Mouse (Mus musculus) testis, adult 2 months (tissue): ENCODE results near the gene Eml1. TPM values are rescaled to one million over a fixed set of nuclear protein-coding genes. Genes with fewer than 3 reads are reported as not detected.
A peak's percentile ranks its signal among the peaks of the same experiment; 100 is the strongest.

Experiments
- H3K27ac ChIP-seq: fragments of 200-500 bp; 2 replicates; pipeline ENCODE4 v1.5.1; 2012; ENCODE audit warnings: low read depth, low read length; ENCODE audit not compliant: control insufficient read depth, insufficient read depth
- H3K27me3 ChIP-seq: fragments of 200-500 bp; 2 replicates; pipeline ENCODE4 v1.6.1; 2012; ENCODE audit warnings: mild to moderate bottlenecking, low read length, moderate library complexity; ENCODE audit not compliant: control insufficient read depth, insufficient read depth
- H3K36me3 ChIP-seq: fragments of 200-500 bp; 2 replicates; pipeline ENCODE4 v1.6.1; 2012; ENCODE audit warnings: mild to moderate bottlenecking, low read length; ENCODE audit not compliant: control insufficient read depth, insufficient read depth
- H3K4me1 ChIP-seq: fragments of 200-500 bp; 2 replicates; pipeline ENCODE4 v1.6.1; 2012; ENCODE audit warnings: low read length; ENCODE audit not compliant: control insufficient read depth, insufficient read depth
- H3K4me3 ChIP-seq: fragments of 200-500 bp; 2 replicates; pipeline ENCODE4 v1.5.1; 2012; ENCODE audit warnings: low read depth, mild to moderate bottlenecking, low read length, moderate library complexity, mixed read lengths; ENCODE audit not compliant: control insufficient read depth
- CTCF ChIP-seq: fragments of 200-500 bp; IDR thresholded peaks from 2 replicates; pipeline ENCODE4 v1.5.1; 2012; ENCODE audit warnings: low read depth, mild to moderate bottlenecking, inconsistent platforms, low read length, moderate library complexity; ENCODE audit not compliant: control insufficient read depth, insufficient read depth, insufficient replicate concordance
- POLR2A ChIP-seq: fragments of 200-500 bp; IDR thresholded peaks from 2 replicates; pipeline ENCODE4 v1.6.1; 2012; ENCODE audit warnings: low read depth, mild to moderate bottlenecking, inconsistent platforms, low read length, moderate library complexity; ENCODE audit not compliant: control insufficient read depth
- polyA plus RNA-seq: library from polyadenylated mRNA; depleted of rRNA; stranded (reverse); fragments of >200 nt; gene quantifications from 2 replicates; pipeline ENCODE4 v1.2.3, GENCODE M21; 2012

Gene Eml1
- polyA plus RNA-seq, 1 experiment: 4.0 TPM

DNA sequence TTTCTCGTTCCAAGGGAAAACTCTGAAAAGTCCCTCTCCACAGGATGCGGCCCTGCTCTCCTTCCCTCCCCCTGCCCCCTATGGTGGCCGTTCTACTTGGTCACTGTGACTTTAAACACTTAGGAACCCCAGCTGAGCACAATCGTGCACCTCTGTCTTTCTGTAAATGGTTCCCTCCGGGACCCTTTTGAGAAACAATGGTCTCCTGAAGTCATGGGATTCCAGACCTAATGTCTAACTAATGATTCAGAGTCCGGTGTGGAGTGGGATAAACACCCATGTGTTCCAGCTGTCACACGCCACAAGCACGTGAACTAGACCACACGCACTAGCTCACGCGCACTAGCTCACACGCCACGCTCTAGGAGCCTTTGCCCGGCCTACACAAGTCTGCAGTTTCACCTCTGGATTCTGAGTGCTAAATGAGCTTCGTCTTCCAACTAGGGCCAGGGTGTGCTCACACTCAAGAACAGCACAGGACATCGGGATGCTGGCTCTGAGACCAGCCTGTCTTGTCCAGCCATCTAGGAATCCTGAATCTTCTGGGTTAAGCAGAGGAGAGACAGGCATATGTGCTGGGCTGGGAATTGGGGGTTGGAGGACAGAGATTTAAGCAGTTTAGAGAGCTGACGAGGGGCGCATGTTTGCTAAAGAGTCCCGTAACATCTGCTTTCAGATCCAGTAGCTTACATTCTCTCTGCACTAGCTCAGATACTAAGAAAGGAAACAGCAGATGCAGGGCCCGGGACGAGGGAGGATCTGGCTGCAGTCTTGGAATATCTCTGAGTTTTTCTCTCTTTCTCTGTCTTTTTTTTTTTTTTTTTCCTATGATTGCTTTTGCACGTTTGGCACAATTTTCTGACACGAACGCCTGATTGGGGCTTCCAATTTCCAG is 65.5 kb downstream of the Eml1 start:
- no peak overlapping the region for H3K4me3 ChIP-seq
- no peaks in the 10 kb centered on the region for H3K27me3 ChIP-seq
- TF ChIP-seq CTCF (no peak), POLR2A (no peak)
- no peaks in the 10 kb centered on the region for H3K36me3 ChIP-seq
- H3K4me1 ChIP-seq: peaks cover 7% of the 10 kb centered on the region
- H3K27ac ChIP-seq: peak overlapping the region; percentile 50

DNA sequence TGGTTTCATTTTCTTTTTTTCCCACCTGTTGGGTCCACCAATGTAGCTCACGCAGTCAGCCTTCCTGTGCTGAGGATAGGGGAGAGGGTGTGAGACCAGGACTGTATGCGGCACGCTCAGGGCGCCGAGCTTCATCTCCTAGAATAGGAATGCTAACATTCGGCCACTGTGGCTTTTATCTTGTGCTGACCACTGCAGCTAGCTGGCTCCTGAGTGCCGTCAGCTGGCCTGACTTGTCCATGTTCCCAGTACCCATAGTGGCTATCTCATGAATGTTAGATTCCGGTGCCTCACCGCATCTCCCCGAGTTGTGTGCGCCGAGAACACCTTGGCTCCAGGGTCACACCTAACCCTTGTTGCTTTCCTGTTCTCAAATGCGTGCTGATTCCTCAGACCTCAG is 66.7 kb downstream of the Eml1 start:
- H3K4me3 ChIP-seq: no peak overlapping the region
- no peak overlapping the region for H3K27ac ChIP-seq
- H3K36me3 ChIP-seq: no peaks in the 10 kb centered on the region
- no peaks in the 10 kb centered on the region for H3K27me3 ChIP-seq
- H3K4me1 ChIP-seq: peaks cover 7% of the 10 kb centered on the region
- TF ChIP-seq POLR2A: no peak
- no peak for TF ChIP-seq CTCF

DNA sequence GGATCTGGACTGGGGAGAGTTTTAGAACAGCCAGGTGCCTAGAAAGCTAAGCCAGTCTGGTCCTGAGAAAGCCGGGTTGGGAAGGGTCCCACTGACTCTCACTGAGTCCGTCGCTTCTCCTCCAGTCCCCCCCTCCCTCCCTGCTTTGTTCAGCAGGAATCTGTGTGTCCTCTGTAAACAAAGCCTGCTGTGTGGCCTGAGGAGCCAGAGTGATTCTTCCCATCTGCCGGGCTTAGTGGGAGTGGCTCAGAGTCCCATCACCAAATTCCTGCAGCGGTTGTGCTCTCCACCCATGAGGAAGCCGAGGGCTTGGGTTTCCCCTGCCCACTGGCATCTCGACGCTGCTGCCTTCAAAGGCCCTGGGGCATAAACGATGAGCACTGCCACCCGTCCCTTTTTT is 72.5 kb downstream of the Eml1 start:
- TF ChIP-seq CTCF (no peak), POLR2A (no peak)
- no peak overlapping the region for H3K27ac ChIP-seq
- no peaks in the 10 kb centered on the region for H3K36me3 ChIP-seq
- H3K4me1 ChIP-seq: peaks cover 2% of the 10 kb centered on the region; the same call in 1 of the 2 replicates
- no peaks in the 10 kb centered on the region for H3K27me3 ChIP-seq
- no peak overlapping the region for H3K4me3 ChIP-seq

DNA sequence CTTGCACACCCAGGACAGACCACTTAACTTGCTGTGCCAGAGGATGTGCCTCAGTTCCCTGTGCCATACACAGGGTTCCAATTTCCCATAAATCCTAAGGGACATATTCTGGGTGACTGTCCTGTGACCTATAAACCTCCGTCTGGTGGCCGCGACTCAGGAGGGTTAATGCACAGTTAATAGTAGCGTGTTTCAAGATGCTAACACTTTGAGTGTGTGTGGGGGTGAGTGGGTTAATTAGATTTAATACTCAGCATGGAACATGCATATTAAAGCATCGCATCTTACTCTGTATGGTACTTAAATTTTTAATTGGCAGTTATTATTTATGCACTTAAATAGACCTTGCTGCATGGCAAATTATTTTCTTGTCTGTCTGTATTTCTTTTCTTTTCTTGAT is 73.0 kb downstream of the Eml1 start:
- Histone ChIP-seq H3K27ac (no peak overlapping the region), H3K36me3 (no peaks in the 10 kb centered on the region), H3K4me1 (peaks cover 2% of the 10 kb centered on the region; the same call in 1 of the 2 replicates), H3K4me3 (no peak overlapping the region), H3K27me3 (no peaks in the 10 kb centered on the region)
- TF ChIP-seq POLR2A (no peak), CTCF (no peak)

DNA sequence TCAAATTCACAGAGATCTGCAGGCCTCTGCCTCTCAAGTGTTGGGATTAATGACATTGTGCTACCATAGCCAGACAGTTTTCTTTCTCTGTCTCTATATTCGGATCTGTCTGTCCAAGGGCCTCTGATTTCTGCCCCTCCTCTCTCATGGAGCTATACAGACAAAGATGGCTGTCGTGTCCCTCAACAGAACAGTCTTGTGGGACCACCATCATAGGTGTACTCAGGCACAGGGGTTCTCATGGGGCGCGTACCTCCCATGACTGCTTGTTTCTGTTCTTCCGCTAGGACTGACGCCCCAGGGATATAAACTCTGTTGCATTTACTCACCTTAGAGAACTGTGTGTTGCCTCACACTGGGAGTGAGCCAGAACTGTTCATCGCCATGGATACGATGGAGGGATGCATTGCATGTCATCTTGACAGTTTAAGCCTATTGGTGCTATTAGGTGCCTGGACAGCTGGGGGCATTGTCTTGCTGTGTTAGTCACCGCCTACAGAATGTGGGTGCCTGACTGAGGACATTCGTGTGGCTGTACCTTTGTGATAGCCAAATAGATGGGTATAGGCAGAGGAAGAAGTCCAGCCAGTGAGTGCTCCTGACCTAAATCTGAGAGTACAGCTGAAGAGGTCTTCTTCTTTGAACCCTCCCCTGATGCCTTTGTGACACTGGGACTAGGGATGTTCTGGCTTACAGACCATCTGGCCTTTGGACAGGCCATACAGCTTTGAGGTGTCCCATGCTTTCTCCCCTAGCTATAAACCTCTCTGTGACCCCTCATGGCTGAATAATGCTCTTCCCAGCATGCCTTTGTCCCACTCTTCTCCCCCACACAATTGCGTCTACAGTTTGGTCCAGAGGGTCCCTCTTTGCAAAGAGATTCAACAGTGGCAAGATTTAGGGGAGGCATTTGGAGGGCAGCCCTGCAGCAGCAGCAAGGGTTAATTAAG is 73.7 kb downstream of the Eml1 start:
- H3K27ac ChIP-seq: no peak overlapping the region
- no peaks in the 10 kb centered on the region for H3K36me3 ChIP-seq
- H3K4me3 ChIP-seq: no peak overlapping the region
- peaks cover 2% of the 10 kb centered on the region; the same call in 1 of the 2 replicates for H3K4me1 ChIP-seq
- no peaks in the 10 kb centered on the region for H3K27me3 ChIP-seq
- TF ChIP-seq POLR2A (no peak), CTCF (no peak)

DNA sequence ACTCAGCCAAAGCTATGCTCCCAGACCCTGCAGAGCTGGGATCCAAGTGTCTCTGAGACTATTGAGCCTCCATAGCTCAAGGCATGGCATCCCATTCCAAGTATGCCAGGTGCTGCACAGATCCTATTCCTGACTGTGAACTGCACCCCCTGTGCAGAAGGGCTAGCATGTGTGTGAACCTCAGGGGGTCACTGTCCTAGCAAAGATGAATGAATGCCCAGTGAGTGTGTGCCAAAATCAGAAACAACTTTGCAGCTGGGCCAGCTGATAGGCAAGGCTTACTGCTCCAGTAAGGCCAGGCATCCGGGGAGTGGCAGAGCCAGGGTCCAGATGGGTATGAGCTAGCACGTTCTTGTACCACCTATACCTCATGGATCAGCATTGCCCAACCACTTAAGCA is 76.0 kb downstream of the Eml1 start:
- Histone ChIP-seq H3K36me3 (no peaks in the 10 kb centered on the region), H3K4me3 (no peak overlapping the region), H3K27ac (no peak overlapping the region), H3K4me1 (no peaks in the 10 kb centered on the region), H3K27me3 (no peaks in the 10 kb centered on the region)
- TF ChIP-seq CTCF (no peak), POLR2A (no peak)

DNA sequence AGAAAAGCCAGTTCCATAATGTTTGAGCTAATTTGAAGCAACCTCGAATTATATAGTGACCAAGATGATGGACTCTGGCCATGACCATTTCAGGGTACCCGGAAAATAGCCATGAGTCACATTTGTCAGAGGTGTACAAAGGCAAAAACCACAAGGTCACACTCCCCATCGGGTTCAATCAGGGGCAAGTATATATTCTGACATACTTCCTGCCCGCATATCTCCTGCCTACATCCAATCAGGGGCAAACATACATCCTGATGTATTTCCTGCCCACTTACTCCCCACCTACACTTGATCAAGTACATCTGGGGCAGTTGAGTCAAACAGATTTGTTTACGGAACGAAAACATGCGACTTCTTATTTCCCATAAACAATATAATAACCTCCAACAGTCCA is 77.6 kb downstream of the Eml1 start:
- Histone ChIP-seq H3K27ac (no peak overlapping the region), H3K27me3 (no peaks in the 10 kb centered on the region), H3K4me1 (no peaks in the 10 kb centered on the region), H3K36me3 (no peaks in the 10 kb centered on the region), H3K4me3 (no peak overlapping the region)
- TF ChIP-seq POLR2A: no peak
- TF ChIP-seq CTCF: no peak
